Mouse (Mus musculus) midbrain, embryonic 14.5 days (tissue): ENCODE data around the gene Zbtb26. TPM values are rescaled to one million over a fixed set of nuclear protein-coding genes. Genes with fewer than 3 reads are reported as not detected.

Experiments used
- ATAC-seq: fragments of 200-750 bp; cut with Nextera tagmentation; 2 replicates; pipeline ENCODE4 v1.8.0; 2017; ENCODE audit warnings: moderate number of reproducible peaks, moderate library complexity; ENCODE audit not compliant: low FRiP score, low TSS enrichment
- DNase-seq: peaks from one replicate; pipeline ENCODE4 v3.0.0-alpha.2; 2015
- H3K27ac ChIP-seq: fragments of 300-500 bp; sonication (generic); replicated peaks from 2 replicates; pipeline ENCODE4 v1.5.1; 2014; ENCODE audit warnings: mild to moderate bottlenecking, low read depth, low read length, moderate library complexity
- H3K27me3 ChIP-seq: fragments of 300-500 bp; sonication (generic); 2 replicates; pipeline ENCODE4 v1.6.1; 2014; ENCODE audit warnings: low read length, control low read depth, mixed read lengths; ENCODE audit not compliant: control insufficient read depth, insufficient read depth
- H3K36me3 ChIP-seq: fragments of 300-500 bp; sonication (generic); 2 replicates; pipeline ENCODE4 v1.6.1; 2014; ENCODE audit warnings: low read length, control low read depth; ENCODE audit not compliant: control insufficient read depth, insufficient read depth
- H3K4me1 ChIP-seq: fragments of 300-500 bp; sonication (generic); 2 replicates; pipeline ENCODE4 v1.6.1; 2014; ENCODE audit warnings: mild to moderate bottlenecking, antibody characterized with exemption, low read length, control low read depth; ENCODE audit not compliant: control insufficient read depth, insufficient read depth
- H3K4me2 ChIP-seq: fragments of 300-500 bp; sonication (generic); 2 replicates; pipeline ENCODE4 v1.6.1; 2014; ENCODE audit warnings: mild to moderate bottlenecking, low read length, moderate library complexity
- H3K4me3 ChIP-seq: fragments of 300-500 bp; sonication (generic); replicated peaks from 2 replicates; pipeline ENCODE4 v1.5.1; 2014; ENCODE audit warnings: low read depth, low read length
- H3K9ac ChIP-seq: fragments of 300-500 bp; sonication (generic); replicated peaks from 2 replicates; pipeline ENCODE4 v1.6.1; 2014; ENCODE audit warnings: mild to moderate bottlenecking, low read length, moderate library complexity
- H3K9me3 ChIP-seq: fragments of 300-500 bp; sonication (generic); 2 replicates; pipeline ENCODE4 v1.6.1; 2016; ENCODE audit warnings: low read length, control low read depth, mixed read lengths; ENCODE audit not compliant: control insufficient read depth
- WGBS: fragments of 180-500 bp; shearing (Covaris S2); extraction: QIAGEN DNeasy Blood & Tissue Kit; methylation state at CpG from one replicate; pipeline ENCODE4 v1.1.7; 2014; 5-methylcytosine and 5-hydroxymethylcytosine counted together
- polyA plus RNA-seq: library from polyadenylated mRNA; unstranded; fragments of >200 nt; fragmentation: Nextera tagmentation; extraction: Ambion mirVana; gene quantifications from 2 replicates; pipeline ENCODE4 v1.2.1, GENCODE M21; 2014

Zbtb26 gene
- polyA plus RNA-seq, 1 experiment from 2014 or later: 11.3 TPM

DNA sequence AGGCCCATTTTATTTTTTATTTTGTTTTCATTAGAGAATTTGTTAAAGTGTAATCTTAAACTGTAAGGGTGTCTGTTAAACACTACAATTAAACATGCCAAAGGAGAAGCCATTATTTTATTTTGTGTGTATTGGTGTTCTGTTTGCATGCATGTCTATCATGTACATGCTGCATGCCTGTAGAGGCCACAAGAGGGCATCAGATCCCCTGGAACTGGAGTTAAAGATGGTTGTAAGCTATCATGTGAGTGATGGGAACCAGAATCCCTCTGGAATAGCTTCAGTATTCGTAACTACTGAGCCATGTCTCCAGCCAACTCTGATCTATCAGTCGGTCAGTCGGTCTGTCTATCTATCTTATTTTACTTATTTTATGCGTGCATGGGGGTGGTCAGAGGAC is 17.8 kb upstream of the Zbtb26 start:
- 98% methylated on average over 4 of the region's 4 CpGs for WGBS
- Histone ChIP-seq H3K9me3 (no peaks in the 10 kb centered on the region), H3K36me3 (no peaks in the 10 kb centered on the region), H3K4me1 (no peaks in the 10 kb centered on the region), H3K27me3 (no peaks in the 10 kb centered on the region), H3K4me2 (no peak overlapping the region), H3K9ac (no peak overlapping the region), H3K4me3 (no peak overlapping the region), H3K27ac (no peak overlapping the region)
- no peak for ATAC-seq
- no peak for DNase-seq

DNA sequence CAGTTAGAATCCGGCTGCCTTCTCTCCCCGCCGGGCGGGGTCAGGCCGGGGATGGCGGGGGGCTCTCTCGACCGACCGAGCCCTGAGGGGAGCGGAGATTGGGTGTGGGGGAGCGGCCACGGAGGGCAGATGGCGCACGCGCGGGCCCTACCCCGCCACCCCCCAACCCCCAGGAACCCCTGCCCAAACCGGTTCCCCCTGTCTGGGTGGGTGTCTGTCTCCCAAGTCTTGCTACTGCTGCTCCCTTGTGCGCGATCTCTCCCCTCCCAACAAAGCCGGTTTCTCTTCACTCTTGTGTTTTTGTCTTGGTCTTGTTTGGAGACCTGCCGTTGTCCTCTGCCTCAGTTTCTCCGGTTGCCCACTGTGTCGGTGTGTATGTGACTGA is 9.4 kb upstream of the Zbtb26 start:
- H3K27me3 ChIP-seq: no peaks in the 10 kb centered on the region
- H3K4me1 ChIP-seq: peaks cover 13% of the 10 kb centered on the region; the same call in 1 of the 2 replicates
- H3K36me3 ChIP-seq: no peaks in the 10 kb centered on the region
- H3K27ac ChIP-seq: peak overlapping the region; percentile 87
- H3K9ac ChIP-seq: peak overlapping the region; percentile 93
- no peaks in the 10 kb centered on the region for H3K9me3 ChIP-seq
- under 1% methylated on average over 23 of the region's 24 CpGs for WGBS
- DNase-seq: no peak
- H3K4me3 ChIP-seq: peak overlapping the region; percentile 94
- ATAC-seq: peak; percentile 84
- peak overlapping the region; percentile 95 for H3K4me2 ChIP-seq

GRCm38 (mm10) chr2:37451667-37452375 is 8.9 kb upstream of the Zbtb26 start:
- Histone ChIP-seq H3K4me1 (peaks cover 13% of the 10 kb centered on the region; the same call in 1 of the 2 replicates), H3K4me2 (peak overlapping the region; percentile 95), H3K36me3 (no peaks in the 10 kb centered on the region), H3K9ac (peak overlapping the region; percentile 93), H3K4me3 (peak overlapping the region; percentile 94), H3K9me3 (no peaks in the 10 kb centered on the region), H3K27me3 (no peaks in the 10 kb centered on the region), H3K27ac (peak overlapping the region; percentile 87)
- DNase-seq (peak; percentile 98), ATAC-seq (peak; percentile 98)
- WGBS: 7% methylated on average over 42 of the region's 44 CpGs

- H3K9ac ChIP-seq: peak overlapping the region; percentile 77
- DNase-seq (peak; percentile 66), ATAC-seq (peak; percentile 46)
- H3K4me1 ChIP-seq: peaks cover 11% of the 10 kb centered on the region
- peak overlapping the region; percentile 71 for H3K4me3 ChIP-seq
- WGBS: 16% methylated on average over 7 of the region's 7 CpGs
- peak overlapping the region; percentile 96 for H3K27ac ChIP-seq
- H3K9me3 ChIP-seq: no peaks in the 10 kb centered on the region
- peak overlapping the region; percentile 91 for H3K4me2 ChIP-seq
- H3K36me3 ChIP-seq: peaks cover 29% of the 10 kb centered on the region
- H3K27me3 ChIP-seq: no peaks in the 10 kb centered on the region
These were observed 11.3 kb downstream of the Zbtb26 start for GRCm38 (mm10) chr2:37431609-37432008.

- H3K4me3 ChIP-seq: peak overlapping the region; percentile 71
- DNase-seq (peak; percentile 97), ATAC-seq (peak; percentile 95)
- H3K4me2 ChIP-seq: peak overlapping the region; percentile 91
- H3K9me3 ChIP-seq: no peaks in the 10 kb centered on the region
- H3K9ac ChIP-seq: peak overlapping the region; percentile 77
- peak overlapping the region; percentile 96 for H3K27ac ChIP-seq
- no peaks in the 10 kb centered on the region for H3K27me3 ChIP-seq
- under 1% methylated on average over 38 of the region's 38 CpGs for WGBS
- peaks cover 11% of the 10 kb centered on the region for H3K4me1 ChIP-seq
- H3K36me3 ChIP-seq: peaks cover 22% of the 10 kb centered on the region
These were observed 12.1 kb downstream of the Zbtb26 start for GRCm38 (mm10) chr2:37430593-37431464.

GRCm38 (mm10) chr2:37423671-37424070 is 19.3 kb downstream of the Zbtb26 start:
- Histone ChIP-seq H3K4me1 (peaks cover 12% of the 10 kb centered on the region), H3K4me3 (no peak overlapping the region), H3K9ac (no peak overlapping the region), H3K4me2 (no peak overlapping the region), H3K27ac (no peak overlapping the region), H3K9me3 (no peaks in the 10 kb centered on the region), H3K36me3 (peaks cover 12% of the 10 kb centered on the region), H3K27me3 (no peaks in the 10 kb centered on the region)
- ATAC-seq (no peak), DNase-seq (peak; percentile 8)
- 46% methylated on average over 3 of the region's 3 CpGs for WGBS

- Histone ChIP-seq H3K27ac (peak within 1 kb of the TSS; percentile 98), H3K27me3 (no peaks in the 10 kb centered on the region), H3K4me1 (peaks cover 12% of the 10 kb centered on the region), H3K9me3 (no peaks in the 10 kb centered on the region), H3K36me3 (peaks cover 3% of the 10 kb centered on the region; the same call in 1 of the 2 replicates), H3K4me2 (peak within 1 kb of the TSS; percentile 80), H3K4me3 (peak within 1 kb of the TSS; percentile 94), H3K9ac (peak within 1 kb of the TSS; percentile 99)
- DNase-seq: peak; percentile 98
- peak; percentile 99 for ATAC-seq
- under 1% methylated on average over 68 of the region's 75 CpGs for WGBS
These were observed 20.3 kb downstream of the Zbtb26 start, which contains the start of gene Rc3h2 for GRCm38 (mm10) chr2:37422306-37423304. Rc3h2 (minus strand) TSS chr2:37422903.

- Histone ChIP-seq H3K27ac (peak overlapping the region; percentile 98), H3K36me3 (peaks cover 2% of the 10 kb centered on the region; the same call in 1 of the 2 replicates), H3K4me3 (peak overlapping the region; percentile 94), H3K4me2 (peak overlapping the region; percentile 80), H3K9ac (peak overlapping the region; percentile 99), H3K27me3 (no peaks in the 10 kb centered on the region), H3K9me3 (no peaks in the 10 kb centered on the region), H3K4me1 (peaks cover 12% of the 10 kb centered on the region)
- DNase-seq (no peak), ATAC-seq (no peak)
- WGBS: 6% methylated on average over 3 of the region's 3 CpGs
These were observed 21.0 kb downstream of the Zbtb26 start for GRCm38 (mm10) chr2:37421903-37422302.
